In the genomic region with DNA sequence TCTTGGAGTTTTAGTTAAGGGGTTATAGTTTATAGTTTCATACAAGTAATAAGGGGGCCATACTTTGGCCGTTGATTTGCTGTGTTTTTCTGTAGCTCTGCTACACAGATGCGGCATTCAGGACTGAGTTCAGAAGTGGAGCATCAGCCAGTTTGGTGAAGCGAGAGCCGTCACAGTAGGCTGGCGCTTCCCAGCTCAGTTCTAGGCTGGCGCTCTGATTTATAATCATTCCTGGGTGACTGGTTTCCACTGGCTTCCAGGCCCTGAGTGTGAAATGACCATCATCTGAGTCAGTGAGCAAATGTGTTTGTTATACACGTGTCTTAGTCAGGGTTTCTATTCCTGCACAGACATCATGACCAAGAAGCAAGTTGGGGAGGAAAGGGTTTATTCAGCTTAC, we compare ENCODE assay signal across 19 mouse cellular contexts.
"Had no signal": no experiment of that assay in that cellular context is flagged by ENCODE, and none has a peak within 500 bp of the region (broad histone marks: within the 10 kb centered on the region; RNA-seq: fewer than 3 reads in every experiment).

No protein-coding gene starts in this region.

- H3K27ac ChIP-seq: midbrain, embryonic 10.5 days; midbrain, embryonic 12.5 days; neural tube, embryonic 13.5 days; neural tube, embryonic 15.5 days had no signal

- H3K27me3 ChIP-seq: midbrain, embryonic 12.5 days; neural tube, embryonic 13.5 days; neural tube, embryonic 15.5 days had no signal

- H3K4me1 ChIP-seq: midbrain, embryonic 10.5 days; midbrain, embryonic 12.5 days; neural tube, embryonic 13.5 days; neural tube, embryonic 15.5 days had no signal

- H3K4me3 ChIP-seq: midbrain, embryonic 10.5 days; midbrain, embryonic 12.5 days; myocyte; neural tube, embryonic 13.5 days; neural tube, embryonic 15.5 days had no signal

- DNase-seq: lung, adult 18-20 months; lung, embryonic 14.5 days; lung, postnatal 10 days; lung, postnatal 4 days; midbrain, embryonic 14.5 days; retina, postnatal 1 day; right cerebral cortex, adult 18-20 months; right cerebral cortex, postnatal 25 days; right cerebral cortex, postnatal 4 days; spleen, adult 18-20 months; thymus, adult 18-20 months; thymus, postnatal 14 days; thymus, postnatal 36 days had no signal

- H3K4me2 ChIP-seq: lung, embryonic 14.5 days; midbrain, embryonic 12.5 days; neural tube, embryonic 13.5 days; neural tube, embryonic 15.5 days had no signal

- H3K9me3 ChIP-seq: midbrain, embryonic 10.5 days; midbrain, embryonic 12.5 days; neural tube, embryonic 13.5 days; neural tube, embryonic 15.5 days had no signal

- ATAC-seq: midbrain, embryonic 16.5 days had no signal

- H3K9ac ChIP-seq: lung, embryonic 14.5 days; midbrain, embryonic 12.5 days; neural tube, embryonic 13.5 days; neural tube, embryonic 15.5 days had no signal
